Mouse (Mus musculus) liver, embryonic 14.5 days (tissue): ENCODE results near the gene Prex1. TPM values are rescaled to one million over a fixed set of nuclear protein-coding genes. Genes with fewer than 3 reads are reported as not detected.

Experiments
- ATAC-seq: fragments of 200-750 bp; cut with Nextera tagmentation; 2 replicates; pipeline ENCODE4 v1.8.0; 2017; ENCODE audit warnings: moderate number of reproducible peaks, mild to moderate bottlenecking, moderate library complexity; ENCODE audit not compliant: insufficient read depth
- DNase-seq, 3 experiments: peaks; one replicate each; pipeline ENCODE4 v3.0.0-alpha.2; 2012 to 2013; ENCODE audit warnings: low read depth in 3 of 3, low spot score in 3 of 3
- H3K27ac ChIP-seq: fragments of 300-500 bp; sonication (generic); 2 replicates; pipeline ENCODE4 v1.5.1; 2014; ENCODE audit warnings: moderate library complexity, mild to moderate bottlenecking, control low read depth, inconsistent platforms
- H3K27me3 ChIP-seq: fragments of 300-500 bp; sonication (generic); 2 replicates; pipeline ENCODE4 v1.6.1; 2014; ENCODE audit warnings: mild to moderate bottlenecking, low read length, moderate library complexity; ENCODE audit not compliant: control insufficient read depth, insufficient read depth
- H3K36me3 ChIP-seq: fragments of 300-500 bp; sonication (generic); replicated peaks from 2 replicates; pipeline ENCODE4 v1.6.1; 2014; ENCODE audit warnings: low read depth; ENCODE audit not compliant: control insufficient read depth, insufficient read depth
- H3K4me1 ChIP-seq, 2 experiments: fragments of 200-500 bp in 1 of 2; fragments of 300-500 bp in 1 of 2; sonication (generic) in 1 of 2; replicated peaks; 2 replicates each; pipeline ENCODE4 v1.6.1; 2012 to 2014; ENCODE audit warnings: antibody characterized with exemption in 1 of 2, inconsistent platforms in 1 of 2, low read length in 1 of 2; ENCODE audit not compliant: control insufficient read depth in 2 of 2, insufficient read depth in 2 of 2
- H3K4me2 ChIP-seq: fragments of 300-500 bp; sonication (generic); 2 replicates; pipeline ENCODE4 v1.6.1; 2014; ENCODE audit warnings: low read depth, mild to moderate bottlenecking, control low read depth, moderate library complexity
- H3K4me3 ChIP-seq, 2 experiments: fragments of 200-500 bp in 1 of 2; fragments of 300-500 bp in 1 of 2; sonication (generic) in 1 of 2; 2 replicates each; pipeline ENCODE4 v1.5.1; 2012 to 2014; ENCODE audit warnings: low read depth in 2 of 2, low read length in 2 of 2, mild to moderate bottlenecking in 2 of 2, control low read depth in 1 of 2, inconsistent platforms in 1 of 2, moderate library complexity in 1 of 2; ENCODE audit not compliant: insufficient read depth in 1 of 2
- H3K9ac ChIP-seq: fragments of 300-500 bp; sonication (generic); replicated peaks from 2 replicates; pipeline ENCODE4 v1.6.1; 2014; ENCODE audit warnings: mild to moderate bottlenecking, control low read depth, moderate library complexity
- H3K9me3 ChIP-seq: fragments of 300-500 bp; sonication (generic); 2 replicates; pipeline ENCODE4 v1.6.1; 2016; ENCODE audit warnings: low read length, mixed read lengths; ENCODE audit not compliant: control insufficient read depth
- CTCF ChIP-seq: IDR thresholded peaks from 2 replicates; pipeline ENCODE4 v1.5.1; 2016; ENCODE audit warnings: antibody characterized with exemption, low read depth, control low read depth
- EP300 ChIP-seq: IDR thresholded peaks from 2 replicates; pipeline ENCODE4 v1.6.1; 2016; ENCODE audit warnings: antibody characterized with exemption, low read depth
- WGBS: fragments of 180-500 bp; shearing (Covaris S2); extraction: QIAGEN DNeasy Blood & Tissue Kit; methylation state at CpG from one replicate; pipeline ENCODE4 v1.1.7; 2014; ENCODE audit not compliant: insufficient replicate concordance; 5-methylcytosine and 5-hydroxymethylcytosine counted together
- polyA plus RNA-seq, 2 experiments: library from polyadenylated mRNA; depleted of rRNA in 1 of 2; stranded (reverse) in 1 of 2; unstranded in 1 of 2; fragments of >200 nt; fragmentation: Nextera tagmentation in 1 of 2; extraction: Ambion mirVana in 1 of 2; gene quantifications; 2 replicates each; pipeline versions ENCODE4 v1.2.1 to v1.2.3; 2012 to 2014

Prex1 gene
- polyA plus RNA-seq, 2 experiments, result 9.2 to 10.0 TPM

DNA sequence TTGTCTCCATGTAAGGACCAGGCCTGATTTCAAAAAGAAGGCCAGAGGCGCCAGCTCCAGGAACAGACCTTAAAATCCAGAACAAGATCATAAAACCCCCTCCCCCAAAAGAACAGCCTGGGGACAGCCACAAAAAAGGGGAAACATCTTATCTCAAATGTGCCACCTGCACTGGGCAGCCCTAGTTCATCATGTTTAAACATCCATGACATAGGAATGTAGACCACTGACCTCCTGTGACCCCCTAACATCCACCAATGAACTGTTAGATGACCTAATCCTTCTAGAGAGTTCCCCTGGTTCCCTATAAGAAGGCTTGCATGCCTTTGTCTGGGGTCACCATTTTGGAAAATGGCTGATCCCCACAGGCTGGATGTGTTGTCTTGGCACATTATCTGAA is 173.4 kb downstream of the Prex1 start:
- Histone ChIP-seq H3K4me2 (no peak overlapping the region), H3K36me3 (no peaks in the 10 kb centered on the region), H3K27ac (no peak overlapping the region), H3K27me3 (no peaks in the 10 kb centered on the region), H3K4me3 (no peak overlapping the region), H3K9ac (no peak overlapping the region), H3K9me3 (no peaks in the 10 kb centered on the region), H3K4me1 (no peaks in the 10 kb centered on the region)
- TF ChIP-seq EP300, result no peak
- TF ChIP-seq CTCF, result no peak
- DNase-seq, result no peak
- 36% methylated on average over 1 of the region's 1 CpGs for WGBS
- no peak for ATAC-seq

DNA sequence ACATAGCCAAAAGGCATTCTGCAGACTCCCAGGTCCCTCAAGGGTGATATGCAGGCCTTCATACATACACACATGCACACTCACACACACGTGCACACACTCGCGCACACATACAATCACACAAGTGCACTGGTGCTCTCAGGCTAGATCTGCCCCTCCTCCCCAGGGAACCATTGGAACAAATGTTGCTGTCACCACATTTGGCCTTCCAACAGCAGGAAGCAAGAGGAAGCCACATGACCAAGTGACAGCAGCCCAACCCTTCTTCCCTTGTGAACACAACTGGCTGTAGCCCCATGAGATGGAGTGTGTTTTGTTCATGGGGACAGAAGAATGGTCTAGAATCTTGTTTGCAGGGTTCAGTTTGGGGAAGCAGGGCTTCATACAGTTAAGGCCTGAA is 176.7 kb downstream of the Prex1 start:
- Histone ChIP-seq H3K4me2 (no peak overlapping the region), H3K27me3 (no peaks in the 10 kb centered on the region), H3K9me3 (no peaks in the 10 kb centered on the region), H3K36me3 (no peaks in the 10 kb centered on the region), H3K27ac (no peak overlapping the region), H3K4me3 (no peak overlapping the region), H3K9ac (no peak overlapping the region), H3K4me1 (no peaks in the 10 kb centered on the region)
- 80% methylated on average over 3 of the region's 3 CpGs for WGBS
- ATAC-seq (no peak), DNase-seq (no peak)
- TF ChIP-seq EP300, result no peak
- no peak for TF ChIP-seq CTCF

DNA sequence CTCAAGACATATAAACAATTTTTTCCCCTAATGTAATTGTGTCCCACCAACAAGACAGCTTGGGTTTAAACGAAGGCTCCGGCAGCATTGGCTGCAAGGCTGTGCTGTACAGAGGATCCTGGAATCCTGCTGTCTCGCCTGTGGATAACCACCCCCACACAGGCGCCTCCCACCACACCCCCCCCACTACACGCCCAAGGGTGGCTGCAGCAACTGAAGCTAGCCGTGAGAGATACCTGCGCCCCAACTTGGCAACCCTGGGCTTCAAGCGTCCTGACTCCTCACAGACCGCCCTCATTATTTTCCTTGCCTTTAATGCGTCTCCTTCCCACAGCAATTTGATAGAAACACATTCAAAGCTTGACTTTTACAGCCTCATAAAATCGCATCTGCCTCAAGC is 178.1 kb downstream of the Prex1 start:
- H3K4me2 ChIP-seq, result no peak overlapping the region
- H3K27me3 ChIP-seq, result no peaks in the 10 kb centered on the region
- DNase-seq (no peak), ATAC-seq (no peak)
- H3K9me3 ChIP-seq, result no peaks in the 10 kb centered on the region
- TF ChIP-seq EP300, result no peak
- no peak for TF ChIP-seq CTCF
- H3K4me1 ChIP-seq, result no peaks in the 10 kb centered on the region
- H3K4me3 ChIP-seq, result no peak overlapping the region
- H3K36me3 ChIP-seq, result no peaks in the 10 kb centered on the region
- H3K9ac ChIP-seq, result no peak overlapping the region
- 73% methylated on average over 11 of the region's 11 CpGs for WGBS
- no peak overlapping the region for H3K27ac ChIP-seq

DNA sequence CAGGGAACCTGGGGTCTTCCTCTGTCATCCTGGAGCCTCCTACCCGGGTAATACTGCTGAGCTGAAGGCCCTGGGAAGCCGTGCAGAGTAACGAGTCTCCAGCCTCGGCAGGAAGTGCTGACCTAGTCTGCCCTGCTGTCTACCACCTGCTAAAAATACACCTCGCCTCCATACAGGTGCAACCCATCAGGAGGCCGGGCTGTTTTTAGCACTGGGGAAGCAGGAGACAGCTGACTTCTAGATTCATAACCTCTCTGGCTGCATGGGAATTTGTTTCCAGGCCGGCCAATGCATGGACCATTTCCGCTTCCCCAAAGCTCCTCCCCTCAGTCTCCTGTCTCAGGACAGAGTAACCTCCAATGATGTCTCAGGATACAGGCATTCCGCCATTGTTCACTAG is 187.4 kb downstream of the Prex1 start:
- H3K9me3 ChIP-seq, result no peaks in the 10 kb centered on the region
- WGBS, result 56% methylated on average over 9 of the region's 9 CpGs
- no peak overlapping the region for H3K4me3 ChIP-seq
- no peaks in the 10 kb centered on the region for H3K4me1 ChIP-seq
- H3K27ac ChIP-seq, result no peak overlapping the region
- no peaks in the 10 kb centered on the region for H3K36me3 ChIP-seq
- no peak for ATAC-seq
- no peak overlapping the region for H3K9ac ChIP-seq
- DNase-seq, result no peak
- H3K27me3 ChIP-seq, result no peaks in the 10 kb centered on the region
- H3K4me2 ChIP-seq, result no peak overlapping the region
- TF ChIP-seq CTCF, result no peak
- TF ChIP-seq EP300, result no peak

DNA sequence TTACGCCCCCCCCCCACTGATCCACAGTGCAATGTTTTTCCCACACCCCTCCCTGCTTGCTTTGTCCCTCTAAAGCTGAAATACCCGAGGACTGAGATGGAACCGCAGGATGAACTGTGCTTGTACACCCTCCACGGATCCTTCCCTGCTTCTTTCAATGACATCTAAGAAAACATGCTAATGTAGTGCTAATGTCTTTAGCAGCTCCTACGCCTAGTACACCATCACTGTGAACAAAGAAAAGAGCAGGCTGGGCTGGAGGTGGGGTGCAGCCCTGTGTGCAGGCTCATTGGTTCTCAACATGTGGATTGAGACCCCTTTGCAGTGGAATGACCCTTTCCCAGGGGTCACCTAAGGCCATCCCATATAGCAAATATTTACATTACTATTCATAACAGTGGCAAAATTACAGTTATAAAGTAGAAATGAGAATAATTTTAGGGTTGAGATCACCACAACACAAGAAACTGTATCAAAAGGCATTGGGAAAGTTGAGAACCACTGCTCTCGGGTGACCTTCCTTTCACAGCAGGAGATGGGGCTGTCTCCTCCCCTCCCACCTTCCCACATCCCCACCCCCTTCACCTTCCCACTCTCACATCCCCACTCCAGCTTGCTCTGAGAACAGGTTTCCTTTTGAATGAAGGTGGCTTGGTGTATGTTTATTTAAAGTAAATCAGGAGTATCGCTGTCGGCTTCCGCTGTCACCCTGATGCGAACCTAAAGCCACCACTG is 190.3 kb downstream of the Prex1 start:
- Histone ChIP-seq H3K4me3 (no peak overlapping the region), H3K9me3 (no peaks in the 10 kb centered on the region), H3K36me3 (no peaks in the 10 kb centered on the region), H3K27me3 (no peaks in the 10 kb centered on the region), H3K9ac (no peak overlapping the region), H3K4me1 (no peaks in the 10 kb centered on the region), H3K27ac (no peak overlapping the region), H3K4me2 (no peak overlapping the region)
- TF ChIP-seq EP300 (no peak), CTCF (no peak)
- 73% methylated on average over 10 of the region's 10 CpGs for WGBS
- DNase-seq (no peak), ATAC-seq (no peak)
